Mouse (Mus musculus): ENCODE results near the gene Gm4737. TPM values are rescaled to one million over a fixed set of nuclear protein-coding genes. Genes with fewer than 3 reads are reported as not detected.

Gene Gm4737
- polyA plus RNA-seq, 1 experiment from 2014 or later = 2.5 TPM

GRCm38 (mm10) chr16:46104491-46104890 lies 50.4 kb downstream of the Gm4737 start:
- 79% methylated on average over 9 of the region's 9 CpGs for WGBS
- no peak overlapping the region for H3K4me2 ChIP-seq (ENCODE audit: low read depth, low read length)

More at GRCm38 (mm10) chr16:46104491-46104890, 50.4 kb downstream of the Gm4737 start:
- no peaks in the 10 kb centered on the region for H3K4me1 ChIP-seq (ENCODE audit: control insufficient read depth, insufficient read depth, low read length)
- H3K9ac ChIP-seq (ENCODE audit: low read depth, low read length) = no peak overlapping the region
- ATAC-seq (ENCODE audit: low read depth) (no peak), DNase-seq (ENCODE audit: low spot score) (no peak)
- H3K27ac ChIP-seq (replicated peaks; ENCODE audit: low read depth, low read length) = no peak overlapping the region
- no peaks in the 10 kb centered on the region for H3K9me3 ChIP-seq (ENCODE audit: control insufficient read depth, low read length)
- H3K36me3 ChIP-seq (ENCODE audit: control insufficient read depth, insufficient read depth, low read length) = no peaks in the 10 kb centered on the region
- no peak overlapping the region for H3K4me3 ChIP-seq (ENCODE audit: low read depth, low read length)
- no peaks in the 10 kb centered on the region for H3K27me3 ChIP-seq (replicated peaks; ENCODE audit: control insufficient read depth, insufficient read depth, low read length)

Other genes with a start within 250 kb of the Gm4737 start
- 40.2 and 47.9 TPM in 2 replicates for gene Phldb2, start 201.5 kb downstream of the Gm4737 start, polyA plus RNA-seq (2014; fragmentation: Nextera tagmentation; extraction: Ambion mirVana)
- 1.6 and 1.7 TPM in 2 replicates for gene Plcxd2, start 144.9 kb downstream of the Gm4737 start, polyA plus RNA-seq (2014; fragmentation: Nextera tagmentation; extraction: Ambion mirVana)
- gene Cd96, start 34.8 kb downstream of the Gm4737 start, polyA plus RNA-seq (2014; fragmentation: Nextera tagmentation; extraction: Ambion mirVana) = 0.18 and 0.35 TPM in 2 replicates